Mouse (Mus musculus) liver, embryonic 14.5 days (tissue): ENCODE results near the gene Ssx2ip.

Source experiments
- CTCF ChIP-seq: IDR thresholded peaks from 2 replicates; pipeline ENCODE4 v1.5.1; 2016; ENCODE audit warnings: antibody characterized with exemption, low read depth, control low read depth
- EP300 ChIP-seq: IDR thresholded peaks from 2 replicates; pipeline ENCODE4 v1.6.1; 2016; ENCODE audit warnings: antibody characterized with exemption, low read depth

DNA sequence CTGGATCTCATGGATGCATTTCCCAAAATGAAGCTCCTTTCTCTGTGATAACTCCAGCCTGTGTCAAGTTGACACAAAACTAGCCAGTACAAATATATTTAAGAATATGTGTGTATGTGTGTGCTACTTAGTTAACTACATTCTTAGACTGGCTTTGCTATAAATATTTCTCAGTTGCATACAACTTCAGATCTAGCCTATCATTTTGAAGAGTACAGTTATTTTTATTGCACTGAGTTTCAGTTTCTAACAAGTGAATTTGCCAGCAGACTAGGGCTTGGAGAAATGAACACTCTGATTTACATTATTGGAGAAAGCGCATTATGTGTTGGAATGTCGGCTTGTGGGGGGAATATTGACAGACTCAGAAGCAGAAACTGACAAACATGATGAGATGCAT, 23.6 kb upstream of the Ssx2ip start:
- TF ChIP-seq CTCF (no peak), EP300 (no peak)
